Mouse (Mus musculus): Measurements from ENCODE around the gene Olfr665. TPM values are rescaled to one million over a fixed set of nuclear protein-coding genes. Genes with fewer than 3 reads are reported as not detected.
"Not testable (repeated sequence)": the region's sequence is repeated elsewhere in the genome, so short reads cannot be mapped to it uniquely, and the experiment has no call there.

The Olfr665 gene
- polyA plus RNA-seq (2012; rRNA removed) = not detected in 2 replicates

- no peak for DNase-seq (ENCODE audit: extremely low spot score in 1 of 2, low spot score in 1 of 2)
Measured at GRCm38 (mm10) chr7:104877731-104878130, at the start of gene Olfr665. Olfr665 (plus strand) TSS chr7:104878031.

DNA sequence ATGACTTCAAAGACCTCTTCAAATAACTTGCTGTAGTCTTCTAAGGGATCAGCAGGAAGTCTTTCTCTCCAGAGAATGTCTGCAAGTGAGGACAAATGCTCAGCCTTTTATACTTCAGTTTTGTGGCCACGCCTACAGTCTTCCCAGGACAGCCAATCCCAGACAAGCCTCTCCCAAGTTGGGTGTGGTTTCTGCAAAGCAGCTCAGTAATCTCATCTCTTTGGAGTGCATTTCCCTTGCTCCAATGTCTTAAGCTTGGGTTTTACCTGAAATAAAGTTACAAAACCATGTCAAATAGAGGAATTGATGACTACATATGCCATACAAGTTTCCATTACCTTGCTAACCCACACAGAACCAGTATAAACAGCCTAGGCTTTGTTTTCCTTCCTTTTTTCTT lies 35.3 kb upstream of the Olfr665 start, which contains the start of gene Usp17lb:
Gene Usp17lb, minus strand, starts transcription at position 101 of the 400 bp plus-strand sequence.
- no peak for DNase-seq (ENCODE audit: extremely low spot score in 1 of 2, low spot score in 1 of 2)

DNA sequence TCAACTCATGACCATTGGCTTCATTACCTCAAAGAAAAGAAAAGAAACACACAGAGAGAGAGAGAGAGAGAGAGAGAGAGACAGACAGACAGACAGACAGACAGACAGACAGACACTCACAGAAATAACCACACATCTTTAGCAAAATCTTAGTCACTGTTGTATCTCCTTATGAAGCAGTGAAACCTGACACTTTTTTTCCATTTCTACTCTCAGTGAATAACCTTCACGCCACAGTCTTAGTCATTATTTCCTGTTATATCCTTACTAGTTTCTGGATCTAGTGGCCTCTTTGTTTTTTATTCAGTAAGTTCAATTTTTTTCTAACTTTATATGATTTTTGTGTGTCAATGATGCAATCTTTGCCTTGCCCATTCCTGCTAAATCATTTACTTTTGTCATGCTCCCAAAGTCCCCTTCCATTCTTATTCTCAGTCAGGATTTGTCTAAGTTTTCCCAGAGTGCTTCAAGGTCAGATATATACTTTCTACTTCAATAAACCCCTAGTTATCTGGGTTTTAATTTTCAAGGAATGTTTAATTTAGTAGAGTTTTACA lies 34.0 kb upstream of the Olfr665 start:
- DNase-seq (ENCODE audit: extremely low spot score in 1 of 2, low spot score in 1 of 2) = no peak

DNA sequence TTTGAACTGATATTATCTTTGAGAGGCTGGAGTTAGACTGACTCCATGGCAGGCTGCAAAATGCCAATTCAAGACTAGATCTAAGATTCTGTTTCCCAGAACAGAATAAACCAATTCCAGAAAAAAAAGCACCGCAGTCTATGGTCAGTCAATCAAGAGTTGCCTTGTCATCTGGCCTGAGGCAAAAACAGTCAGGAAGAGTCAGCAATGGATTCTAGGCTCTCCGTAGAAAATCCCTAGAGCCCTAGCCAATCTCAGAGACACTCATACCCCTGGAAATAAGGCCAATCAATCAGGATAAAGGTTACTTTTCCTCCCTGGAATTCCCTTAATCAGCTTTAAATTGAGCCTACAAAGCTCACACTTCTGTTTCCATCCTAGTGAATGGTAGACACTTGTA lies 26.3 kb upstream of the Olfr665 start:
- DNase-seq (ENCODE audit: extremely low spot score in 1 of 2, low spot score in 1 of 2) = not testable (repeated sequence)

DNA sequence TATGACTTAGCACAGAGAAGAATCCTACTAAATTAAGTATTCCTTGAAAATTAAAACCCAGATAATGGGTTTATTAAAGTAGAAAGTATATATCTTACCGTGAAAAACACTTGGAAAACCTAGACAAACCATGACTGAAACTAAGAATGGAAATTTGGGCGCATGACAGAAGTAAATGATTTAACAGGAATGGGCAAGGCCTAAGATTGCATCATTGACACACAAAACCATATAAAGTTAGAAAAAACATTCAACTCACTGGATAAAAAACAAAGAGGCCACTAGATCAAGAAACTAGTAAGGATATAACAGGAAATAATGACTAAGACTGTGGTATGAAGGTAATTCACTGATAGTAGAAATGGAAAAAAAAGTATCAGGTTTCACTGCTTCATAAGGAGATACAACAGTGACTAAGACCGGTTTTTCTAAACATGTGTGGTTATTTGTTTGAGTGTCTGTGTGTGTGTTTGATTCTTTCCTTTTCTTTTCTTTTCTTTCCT lies 22.5 kb upstream of the Olfr665 start:
- DNase-seq (ENCODE audit: extremely low spot score in 1 of 2, low spot score in 1 of 2) = no peak

GRCm38 (mm10) chr7:104856709-104857108 lies 21.1 kb upstream of the Olfr665 start, which contains the start of gene Usp17la:
Usp17la (plus strand) TSS chr7:104857009.
- DNase-seq (ENCODE audit: extremely low spot score in 1 of 2, low spot score in 1 of 2) = not testable (repeated sequence)

- no peak for DNase-seq (ENCODE audit: extremely low spot score in 1 of 2, low spot score in 1 of 2)
Measured at GRCm38 (mm10) chr7:104857683-104858082, 20.1 kb upstream of the Olfr665 start.

DNA sequence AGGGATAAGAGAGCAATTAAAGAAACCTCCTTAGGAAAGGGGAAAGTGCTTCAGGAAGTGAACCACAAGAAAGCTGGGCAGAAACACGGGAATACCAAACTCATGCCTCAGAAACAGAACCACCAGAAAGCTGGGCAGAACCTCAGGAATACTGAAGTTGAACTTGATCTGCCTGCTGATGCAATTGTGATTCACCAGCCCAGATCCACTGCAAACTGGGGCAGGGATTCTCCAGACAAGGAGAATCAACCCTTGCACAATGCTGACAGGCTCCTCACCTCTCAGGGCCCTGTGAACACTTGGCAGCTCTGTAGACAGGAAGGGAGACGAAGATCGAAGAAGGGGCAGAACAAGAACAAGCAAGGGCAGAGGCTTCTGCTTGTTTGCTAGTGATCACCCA lies 16.4 kb upstream of the Olfr665 start:
- no peak for DNase-seq (ENCODE audit: extremely low spot score in 1 of 2, low spot score in 1 of 2)

DNA sequence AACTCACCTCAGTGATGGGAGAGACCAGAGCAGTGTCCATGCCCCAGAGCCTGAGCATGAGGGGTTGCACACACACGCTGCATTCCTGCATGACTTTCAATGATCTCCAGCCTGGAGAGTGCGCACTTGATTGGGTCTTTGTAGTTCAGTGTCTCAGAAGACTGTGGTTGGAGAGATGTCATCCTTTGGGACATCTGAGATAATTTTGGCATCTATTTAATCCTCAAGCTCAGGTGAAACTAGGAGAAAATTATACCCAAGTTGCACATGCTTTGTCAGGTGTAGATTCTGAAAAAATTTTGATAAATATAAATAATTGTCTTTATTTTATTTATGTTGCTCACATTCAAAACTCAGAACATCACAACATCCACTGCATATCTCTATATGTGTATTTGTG lies 18.0 kb downstream of the Olfr665 start, which contains the start of gene Olfr666:
Gene Olfr666, minus strand, starts transcription at position 101 of the 400 bp plus-strand sequence.
- no peak for DNase-seq (ENCODE audit: extremely low spot score in 1 of 2, low spot score in 1 of 2)

DNA sequence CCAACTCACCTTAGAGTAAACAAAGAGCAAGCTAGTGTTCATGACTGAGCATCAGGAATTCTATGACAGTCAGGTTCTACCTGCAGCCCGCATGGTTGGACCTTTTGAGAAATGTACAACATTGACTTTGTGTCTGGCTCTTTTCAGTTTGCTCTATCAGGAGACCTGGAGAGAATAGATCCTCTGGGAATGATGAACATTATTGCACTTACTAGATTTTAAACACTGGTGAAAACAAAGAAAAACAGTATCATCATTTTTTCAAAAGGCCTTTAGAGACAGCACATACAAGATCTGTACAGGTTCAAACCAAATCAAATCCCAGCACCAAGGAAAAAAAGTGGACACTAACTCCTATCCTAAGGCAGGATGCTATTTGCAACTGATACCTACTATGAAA lies 43.6 kb downstream of the Olfr665 start, which contains the start of gene Olfr667:
Gene Olfr667, minus strand, starts transcription at position 101 of the 400 bp plus-strand sequence.
- no peak for DNase-seq (ENCODE audit: extremely low spot score in 1 of 2, low spot score in 1 of 2)

DNA sequence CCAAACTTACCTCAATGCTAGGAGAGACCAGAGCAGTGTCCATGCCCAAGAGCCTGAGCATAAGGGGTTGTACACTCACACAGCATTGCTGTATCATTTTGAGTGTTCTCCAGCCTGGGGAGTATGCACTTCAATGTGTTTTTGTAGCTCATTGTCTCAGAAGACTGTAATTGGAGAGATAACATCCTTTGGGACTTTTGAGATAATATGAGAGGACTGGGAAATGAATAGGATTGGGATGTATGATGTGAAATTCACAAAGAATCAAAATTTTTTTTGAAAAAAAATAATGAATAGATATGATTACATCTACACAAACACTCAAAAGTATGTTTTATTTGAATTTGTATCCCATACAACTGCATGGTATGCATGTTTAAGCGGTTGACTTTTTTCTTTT lies 50.1 kb downstream of the Olfr665 start, which contains the start of gene Olfr668:
Gene Olfr668, minus strand, starts transcription at position 101 of the 400 bp plus-strand sequence.
- DNase-seq (ENCODE audit: extremely low spot score in 1 of 2, low spot score in 1 of 2) = no peak

Other genes with a start within 250 kb of the Olfr665 start
- 0.06 TPM in 1 of 2 replicates, not detected in the other for gene Olfr658, start 230.7 kb upstream of the Olfr665 start, polyA plus RNA-seq (2012; rRNA removed)
- gene Olfr659, start 211.3 kb upstream of the Olfr665 start, polyA plus RNA-seq (2012; rRNA removed) = not detected in 2 replicates
- 0.11 TPM in 1 of 2 replicates, not detected in the other for gene Olfr661, start 191.5 kb upstream of the Olfr665 start, polyA plus RNA-seq (2012; rRNA removed)
- gene Usp17le, start 100.6 kb upstream of the Olfr665 start, polyA plus RNA-seq (2012; rRNA removed) = not detected in 2 replicates
- gene Usp17lb, start 35.4 kb upstream of the Olfr665 start, polyA plus RNA-seq (2012; rRNA removed) = not detected in 2 replicates
- gene Usp17la, start 21.0 kb upstream of the Olfr665 start, polyA plus RNA-seq (2012; rRNA removed) = not detected in 2 replicates
- not detected in 2 replicates for gene Olfr666, start 17.9 kb downstream of the Olfr665 start, polyA plus RNA-seq (2012; rRNA removed)
- gene Olfr667, start 43.5 kb downstream of the Olfr665 start, polyA plus RNA-seq (2012; rRNA removed) = not detected in 2 replicates
- gene Olfr668, start 50.0 kb downstream of the Olfr665 start, polyA plus RNA-seq (2012; rRNA removed) = not detected in 2 replicates
- gene Olfr669, start 56.2 kb downstream of the Olfr665 start, polyA plus RNA-seq (2012; rRNA removed) = 0.23 TPM in 1 of 2 replicates, not detected in the other
- gene Olfr670, start 84.6 kb downstream of the Olfr665 start, polyA plus RNA-seq (2012; rRNA removed) = not detected in 2 replicates
- gene Olfr671, start 101.1 kb downstream of the Olfr665 start, polyA plus RNA-seq (2012; rRNA removed) = not detected in 2 replicates
- gene Olfr672, start 124.0 kb downstream of the Olfr665 start, polyA plus RNA-seq (2012; rRNA removed) = not detected in 2 replicates
- gene Olfr675, start 150.4 kb downstream of the Olfr665 start, polyA plus RNA-seq (2012; rRNA removed) = not detected in 2 replicates
- gene Olfr676, start 154.7 kb downstream of the Olfr665 start, polyA plus RNA-seq (2012; rRNA removed) = 0.19 TPM in 1 of 2 replicates, not detected in the other
- gene Olfr677, start 173.3 kb downstream of the Olfr665 start, polyA plus RNA-seq (2012; rRNA removed) = not detected in 2 replicates
- gene Olfr678, start 186.4 kb downstream of the Olfr665 start, polyA plus RNA-seq (2012; rRNA removed) = not detected in 2 replicates
- not detected in 2 replicates for gene Olfr679, start 203.2 kb downstream of the Olfr665 start, polyA plus RNA-seq (2012; rRNA removed)
- gene Olfr680-ps1, start 214.8 kb downstream of the Olfr665 start, polyA plus RNA-seq (2012; rRNA removed) = not detected in 2 replicates
- 0.19 TPM in 1 of 2 replicates, not detected in the other for gene Olfr681, start 238.8 kb downstream of the Olfr665 start, polyA plus RNA-seq (2012; rRNA removed)

Data from frontal cortex, adult 2 months (tissue).